Comparison of ENCODE assay signal across 40 mouse cellular contexts in genomic region chr6:55223986-55224385, GRCm38 (mm10). TPM values are rescaled to one million over a fixed set of nuclear protein-coding genes. Genes with fewer than 3 reads are reported as not detected.
"Had no signal": no experiment of that assay in that cellular context is flagged by ENCODE, and none has a peak within 500 bp of the region (broad histone marks: within the 10 kb centered on the region; RNA-seq: fewer than 3 reads in every experiment).

No protein-coding gene starts in this region.

- H3K4me1 ChIP-seq: limb, embryonic 10.5 days; limb, embryonic 12.5 days; limb, embryonic 13.5 days; limb, embryonic 15.5 days; liver, embryonic 12.5 days; liver, embryonic 13.5 days; liver, embryonic 15.5 days; lung, embryonic 15.5 days; midbrain, embryonic 10.5 days; midbrain, embryonic 12.5 days; midbrain, embryonic 13.5 days; midbrain, embryonic 15.5 days; neural tube, embryonic 12.5 days; neural tube, embryonic 13.5 days had no signal

- H3K9me3 ChIP-seq: limb, embryonic 10.5 days; limb, embryonic 12.5 days; limb, embryonic 13.5 days; limb, embryonic 15.5 days; liver, embryonic 12.5 days; liver, embryonic 13.5 days; liver, embryonic 15.5 days; lung, embryonic 15.5 days; megakaryocyte, embryonic 14.5 days; midbrain, embryonic 10.5 days; midbrain, embryonic 12.5 days; midbrain, embryonic 13.5 days; midbrain, embryonic 15.5 days; neural tube, embryonic 12.5 days; neural tube, embryonic 13.5 days had no signal

- H3K4me3 ChIP-seq: limb, embryonic 10.5 days; limb, embryonic 12.5 days; limb, embryonic 13.5 days; limb, embryonic 15.5 days; liver, embryonic 12.5 days; liver, embryonic 13.5 days; liver, embryonic 15.5 days; lung, embryonic 15.5 days; megakaryocyte, embryonic 14.5 days; midbrain, embryonic 10.5 days; midbrain, embryonic 12.5 days; midbrain, embryonic 13.5 days; midbrain, embryonic 15.5 days; myocyte; neural tube, embryonic 12.5 days; neural tube, embryonic 13.5 days had no signal

- H3K36me3 ChIP-seq: liver, embryonic 12.5 days; liver, embryonic 13.5 days; liver, embryonic 15.5 days; midbrain, embryonic 15.5 days had no signal

- H3K27ac ChIP-seq: limb, embryonic 10.5 days; limb, embryonic 12.5 days; limb, embryonic 13.5 days; limb, embryonic 15.5 days; liver, embryonic 12.5 days; liver, embryonic 13.5 days; liver, embryonic 14.5 days; liver, embryonic 15.5 days; lung, embryonic 15.5 days; macrophage; midbrain, embryonic 10.5 days; midbrain, embryonic 12.5 days; midbrain, embryonic 13.5 days; midbrain, embryonic 15.5 days; neural tube, embryonic 12.5 days; neural tube, embryonic 13.5 days had no signal

- H3K4me2 ChIP-seq: limb, embryonic 12.5 days; limb, embryonic 13.5 days; limb, embryonic 15.5 days; liver, embryonic 11.5 days; liver, embryonic 12.5 days; liver, embryonic 13.5 days; liver, embryonic 15.5 days; lung, embryonic 14.5 days; lung, embryonic 15.5 days; midbrain, embryonic 11.5 days; midbrain, embryonic 12.5 days; midbrain, embryonic 13.5 days; midbrain, embryonic 15.5 days; neural tube, embryonic 12.5 days; neural tube, embryonic 13.5 days had no signal

- DNase-seq: left cerebral cortex, postnatal 4 days; liver; liver, embryonic 13.5 days; liver, postnatal 0 days; lung, adult 18-20 months; lung, adult 2 months; lung, embryonic 14.5 days; lung, postnatal 10 days; lung, postnatal 14 days; lung, postnatal 36 days; lung, postnatal 4 days; midbrain, embryonic 14.5 days had no signal

- H3K27me3 ChIP-seq: limb, embryonic 12.5 days; limb, embryonic 13.5 days; limb, embryonic 15.5 days; liver, embryonic 12.5 days; liver, embryonic 13.5 days; liver, embryonic 15.5 days; lung, embryonic 15.5 days; midbrain, embryonic 12.5 days; midbrain, embryonic 13.5 days; midbrain, embryonic 15.5 days; neural tube, embryonic 12.5 days; neural tube, embryonic 13.5 days had no signal

- ATAC-seq: liver, embryonic 12.5 days; liver, postnatal 0 days; lung, postnatal 0 days; midbrain, embryonic 13.5 days; midbrain, embryonic 15.5 days; midbrain, embryonic 16.5 days had no signal

- H3K9ac ChIP-seq: limb, embryonic 12.5 days; limb, embryonic 13.5 days; limb, embryonic 15.5 days; liver, embryonic 12.5 days; liver, embryonic 13.5 days; liver, embryonic 14.5 days; liver, embryonic 15.5 days; liver, postnatal 0 days; lung, embryonic 14.5 days; lung, embryonic 15.5 days; midbrain, embryonic 12.5 days; midbrain, embryonic 13.5 days; midbrain, embryonic 15.5 days; neural tube, embryonic 12.5 days; neural tube, embryonic 13.5 days had no signal

RNA-seq across cellular contexts. Expression of gene Mindy4, which starts 20.8 kb away (rescaled TPM):
- total RNA-seq: monocyte, adult 5-6 weeks had no signal

RNA-seq across cellular contexts. Expression of gene Inmt, which starts 49.1 kb away (rescaled TPM):
- total RNA-seq: left cerebral cortex, postnatal 14 days; left cerebral cortex, postnatal 4 days; megakaryocyte progenitor cell, adult 5-6 weeks; megakaryocyte, adult 5-6 weeks; megakaryocyte-erythroid progenitor cell, adult 5-6 weeks; midbrain, postnatal 0 days; monocyte, adult 5-6 weeks had no signal
- polyA plus RNA-seq: limb, embryonic 12.5 days; macrophage; midbrain, embryonic 12.5 days; midbrain, embryonic 13.5 days; midbrain, embryonic 14.5 days; midbrain, embryonic 15.5 days; midbrain, embryonic 16.5 days; midbrain, postnatal 0 days; myocyte; neural tube, embryonic 11.5 days; neural tube, embryonic 12.5 days; neural tube, embryonic 13.5 days had no signal
